Mouse (Mus musculus) limb, embryonic 11.5 days (tissue): ENCODE measurements around the gene Etv1. TPM values are rescaled to one million over a fixed set of nuclear protein-coding genes. Genes with fewer than 3 reads are reported as not detected.

Experiments used
- ATAC-seq: fragments of 200-750 bp; cut with Nextera tagmentation; 2 replicates; pipeline ENCODE4 v1.8.0; 2017; ENCODE audit warnings: low read depth; ENCODE audit not compliant: insufficient number of reproducible peaks, low FRiP score, low TSS enrichment
- DNase-seq: peaks from one replicate; pipeline ENCODE4 v3.0.0-alpha.2; 2015; ENCODE audit warnings: low spot score
- H3K27ac ChIP-seq: fragments of 300-500 bp; sonication (generic); replicated peaks from 2 replicates; pipeline ENCODE4 v1.5.1; 2014; ENCODE audit warnings: low read depth, mild to moderate bottlenecking, low read length
- H3K27me3 ChIP-seq: fragments of 300-500 bp; sonication (generic); 2 replicates; pipeline ENCODE4 v1.6.1; 2014; ENCODE audit warnings: mild to moderate bottlenecking, low read length, mixed read lengths; ENCODE audit not compliant: control insufficient read depth, insufficient read depth
- H3K36me3 ChIP-seq: fragments of 300-500 bp; sonication (generic); 2 replicates; pipeline ENCODE4 v1.6.1; 2014; ENCODE audit warnings: mild to moderate bottlenecking, low read length, moderate library complexity, mixed read lengths; ENCODE audit not compliant: control insufficient read depth, insufficient read depth
- H3K4me1 ChIP-seq: fragments of 300-500 bp; sonication (generic); 2 replicates; pipeline ENCODE4 v1.6.1; 2014; ENCODE audit warnings: low read length, mixed read lengths; ENCODE audit not compliant: control insufficient read depth, insufficient read depth
- H3K4me2 ChIP-seq: fragments of 300-500 bp; sonication (generic); 2 replicates; pipeline ENCODE4 v1.6.1; 2014; ENCODE audit warnings: low read depth, mild to moderate bottlenecking, moderate library complexity; ENCODE audit not compliant: severe bottlenecking
- H3K4me3 ChIP-seq: fragments of 300-500 bp; sonication (generic); 2 replicates; pipeline ENCODE4 v1.5.1; 2014; ENCODE audit warnings: low read depth, low read length
- H3K9ac ChIP-seq: fragments of 300-500 bp; sonication (generic); 2 replicates; pipeline ENCODE4 v1.6.1; 2014; ENCODE audit warnings: mild to moderate bottlenecking, low read length
- H3K9me3 ChIP-seq: fragments of 300-500 bp; sonication (generic); 2 replicates; pipeline ENCODE4 v1.6.1; 2016; ENCODE audit warnings: low read length; ENCODE audit not compliant: control insufficient read depth
- WGBS: fragments of 180-500 bp; shearing (Covaris S2); extraction: QIAGEN DNeasy Blood & Tissue Kit; methylation state at CpG from one replicate; pipeline ENCODE4 v1.1.7; 2014; 5-methylcytosine and 5-hydroxymethylcytosine counted together
- polyA plus RNA-seq: library from polyadenylated mRNA; unstranded; fragments of >200 nt; fragmentation: Nextera tagmentation; extraction: Ambion mirVana; gene quantifications from 2 replicates; pipeline ENCODE4 v1.2.1, GENCODE M21; 2014

Gene Etv1
- polyA plus RNA-seq, 1 experiment from 2014 or later, result 15.6 TPM

GRCm38 (mm10) chr12:38780955-38781304 lies 1.8 kb downstream of the Etv1 start:
- ATAC-seq (no peak), DNase-seq (peak; percentile 32)
- 2% methylated on average over 11 of the region's 11 CpGs for WGBS
- Histone ChIP-seq H3K4me1 (no peaks in the 10 kb centered on the region), H3K4me2 (peak overlapping the region; percentile 96), H3K9ac (peak overlapping the region; percentile 41; the same call in 1 of the 2 replicates), H3K4me3 (peak overlapping the region; percentile 49), H3K9me3 (no peaks in the 10 kb centered on the region), H3K36me3 (no peaks in the 10 kb centered on the region), H3K27ac (no peak overlapping the region), H3K27me3 (no peaks in the 10 kb centered on the region)

- Histone ChIP-seq H3K27me3 (no peaks in the 10 kb centered on the region), H3K36me3 (no peaks in the 10 kb centered on the region), H3K9me3 (no peaks in the 10 kb centered on the region), H3K4me1 (no peaks in the 10 kb centered on the region), H3K9ac (no peak overlapping the region), H3K4me3 (no peak overlapping the region), H3K4me2 (peak overlapping the region; percentile 96), H3K27ac (no peak overlapping the region)
- no peak for ATAC-seq
- 45% methylated on average over 6 of the region's 6 CpGs for WGBS
- no peak for DNase-seq
These were observed 2.5 kb downstream of the Etv1 start for GRCm38 (mm10) chr12:38781686-38782085.

GRCm38 (mm10) chr12:38783291-38783690 lies 4.1 kb downstream of the Etv1 start:
- DNase-seq (no peak), ATAC-seq (no peak)
- 61% methylated on average over 1 of the region's 1 CpGs for WGBS
- no peak overlapping the region for H3K4me3 ChIP-seq
- no peaks in the 10 kb centered on the region; the same call in 1 of the 2 replicates for H3K4me1 ChIP-seq
- no peak overlapping the region for H3K27ac ChIP-seq
- H3K4me2 ChIP-seq, result no peak overlapping the region
- no peak overlapping the region for H3K9ac ChIP-seq
- H3K36me3 ChIP-seq, result no peaks in the 10 kb centered on the region
- no peaks in the 10 kb centered on the region for H3K27me3 ChIP-seq
- no peaks in the 10 kb centered on the region for H3K9me3 ChIP-seq

GRCm38 (mm10) chr12:38784221-38784620 lies 5.0 kb downstream of the Etv1 start:
- no peak overlapping the region for H3K27ac ChIP-seq
- H3K4me2 ChIP-seq, result no peak overlapping the region
- WGBS, result 11% methylated on average over 1 of the region's 1 CpGs
- no peak for ATAC-seq
- no peaks in the 10 kb centered on the region for H3K36me3 ChIP-seq
- no peak overlapping the region for H3K4me3 ChIP-seq
- no peak overlapping the region for H3K9ac ChIP-seq
- no peak for DNase-seq
- no peaks in the 10 kb centered on the region for H3K9me3 ChIP-seq
- peaks cover 3% of the 10 kb centered on the region; the same call in 1 of the 2 replicates for H3K4me1 ChIP-seq
- H3K27me3 ChIP-seq, result no peaks in the 10 kb centered on the region

GRCm38 (mm10) chr12:38786571-38786970 lies 7.4 kb downstream of the Etv1 start:
- Histone ChIP-seq H3K9me3 (no peaks in the 10 kb centered on the region), H3K27ac (no peak overlapping the region), H3K9ac (no peak overlapping the region), H3K36me3 (no peaks in the 10 kb centered on the region), H3K4me2 (no peak overlapping the region), H3K27me3 (no peaks in the 10 kb centered on the region), H3K4me1 (peaks cover 3% of the 10 kb centered on the region; the same call in 1 of the 2 replicates), H3K4me3 (no peak overlapping the region)
- 90% methylated on average over 4 of the region's 4 CpGs for WGBS
- ATAC-seq (no peak), DNase-seq (no peak)

GRCm38 (mm10) chr12:38787704-38788103 lies 8.5 kb downstream of the Etv1 start:
- H3K27ac ChIP-seq, result no peak overlapping the region
- no peak for ATAC-seq
- no peak overlapping the region for H3K4me2 ChIP-seq

GRCm38 (mm10) chr12:38788621-38789020 lies 9.4 kb downstream of the Etv1 start:
- Histone ChIP-seq H3K27ac (no peak overlapping the region), H3K36me3 (no peaks in the 10 kb centered on the region), H3K4me3 (no peak overlapping the region), H3K9ac (no peak overlapping the region), H3K4me2 (no peak overlapping the region), H3K27me3 (no peaks in the 10 kb centered on the region), H3K9me3 (no peaks in the 10 kb centered on the region), H3K4me1 (peaks cover 3% of the 10 kb centered on the region; the same call in 1 of the 2 replicates)
- WGBS, result 39% methylated on average over 6 of the region's 6 CpGs
- DNase-seq, result peak; percentile 30
- ATAC-seq, result no peak

More at GRCm38 (mm10) chr12:38787704-38788103, 8.5 kb downstream of the Etv1 start:
- no peak for DNase-seq
- Histone ChIP-seq H3K4me1 (peaks cover 3% of the 10 kb centered on the region; the same call in 1 of the 2 replicates), H3K9me3 (no peaks in the 10 kb centered on the region), H3K4me3 (no peak overlapping the region), H3K9ac (no peak overlapping the region), H3K36me3 (no peaks in the 10 kb centered on the region), H3K27me3 (no peaks in the 10 kb centered on the region)
- WGBS, result 49% methylated on average over 3 of the region's 3 CpGs

- Histone ChIP-seq H3K27me3 (no peaks in the 10 kb centered on the region), H3K4me1 (peaks cover 3% of the 10 kb centered on the region; the same call in 1 of the 2 replicates), H3K4me3 (no peak overlapping the region), H3K27ac (no peak overlapping the region), H3K4me2 (no peak overlapping the region), H3K9me3 (no peaks in the 10 kb centered on the region), H3K36me3 (no peaks in the 10 kb centered on the region), H3K9ac (no peak overlapping the region)
- no peak for DNase-seq
- ATAC-seq, result no peak
- WGBS, result 87% methylated on average over 10 of the region's 10 CpGs
These were observed 10.7 kb downstream of the Etv1 start for GRCm38 (mm10) chr12:38789789-38790355.

- DNase-seq (no peak), ATAC-seq (no peak)
- H3K36me3 ChIP-seq, result no peaks in the 10 kb centered on the region
- peaks cover 3% of the 10 kb centered on the region; the same call in 1 of the 2 replicates for H3K4me1 ChIP-seq
- H3K4me2 ChIP-seq, result no peak overlapping the region
- no peak overlapping the region for H3K9ac ChIP-seq
- 82% methylated on average over 4 of the region's 4 CpGs for WGBS
- no peak overlapping the region for H3K4me3 ChIP-seq
- H3K27ac ChIP-seq, result no peak overlapping the region
- H3K9me3 ChIP-seq, result no peaks in the 10 kb centered on the region
- H3K27me3 ChIP-seq, result no peaks in the 10 kb centered on the region
These were observed 13.9 kb downstream of the Etv1 start for GRCm38 (mm10) chr12:38793076-38793475.
